Mouse (Mus musculus) embryo, embryonic 10 days (tissue): ENCODE results near the gene Enthd1.

Source experiments
- DNase-seq: peaks from one replicate; pipeline ENCODE4 v3.0.0-alpha.2; 2015; ENCODE audit warnings: low spot score

Enthd1 gene

DNA sequence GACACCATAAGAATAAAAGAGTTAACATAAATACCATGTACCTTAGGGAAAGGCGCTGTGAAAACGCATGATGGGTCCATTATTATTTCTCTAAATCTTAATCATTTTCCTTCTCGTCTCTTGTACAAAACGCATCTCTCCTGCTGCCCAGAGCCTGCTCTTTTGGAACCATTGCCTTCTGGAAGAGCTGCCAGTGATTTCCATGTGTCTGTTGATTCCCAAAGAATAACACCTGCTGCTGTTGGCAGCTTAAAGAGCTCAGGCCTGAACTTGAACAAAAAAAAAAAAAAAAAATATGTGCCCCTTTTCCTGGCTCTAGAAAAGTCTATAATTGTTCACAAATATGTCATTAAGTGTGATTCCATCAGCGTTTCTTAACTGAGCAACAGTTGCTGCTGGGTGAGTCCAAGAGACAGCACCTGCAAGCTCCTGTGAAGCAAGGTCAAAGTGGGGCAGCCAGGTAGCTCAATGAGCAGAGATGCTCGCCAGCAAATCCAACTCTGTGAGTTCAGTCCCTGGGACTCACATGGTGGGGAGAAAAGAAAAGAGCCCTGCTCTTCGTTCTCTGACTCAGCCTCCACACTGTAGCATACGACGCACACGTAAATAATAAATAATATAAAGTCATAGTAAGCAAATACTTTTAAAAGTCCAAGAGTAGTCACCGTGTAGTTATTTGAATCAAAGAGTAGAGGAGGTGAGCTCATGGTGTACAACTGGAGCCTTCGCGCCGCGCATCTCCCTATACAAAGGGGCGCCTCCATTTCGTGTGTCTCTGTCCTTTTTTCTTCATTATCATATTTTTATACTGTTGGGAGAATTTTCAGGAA is 9.5 kb upstream of the Enthd1 start:
- no peak for DNase-seq

- no peak for DNase-seq
Observed at GRCm38 (mm10) chr15:80572811-80573520, 8.0 kb upstream of the Enthd1 start.

DNA sequence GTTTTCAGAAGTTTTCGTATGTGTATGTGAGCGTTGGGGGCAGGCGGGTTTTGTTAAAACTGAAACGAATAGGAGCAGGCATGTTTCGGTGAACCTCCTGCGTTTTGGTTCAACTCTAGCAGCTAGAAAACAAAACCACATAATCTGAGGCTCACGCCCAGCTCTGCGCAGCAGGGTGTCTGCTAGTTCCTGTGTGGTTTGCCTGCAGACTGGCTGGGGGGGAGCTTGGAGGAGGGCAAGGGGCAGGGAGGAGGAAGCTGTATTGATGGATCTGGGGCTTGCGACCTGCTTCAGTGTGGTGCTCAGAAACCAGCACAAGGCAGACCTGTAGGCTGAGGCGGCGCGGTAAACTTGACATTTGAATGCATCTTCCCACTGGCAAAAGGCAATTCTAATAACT is 7.3 kb upstream of the Enthd1 start, which contains the start of gene Grap2:
Gene Grap2, plus strand, starts transcription at position 304 of the 400 bp plus-strand sequence.
- DNase-seq = no peak

GRCm38 (mm10) chr15:80571611-80572010 is 6.7 kb upstream of the Enthd1 start:
- DNase-seq = no peak

- no peak for DNase-seq
Observed at GRCm38 (mm10) chr15:80570226-80570625, 5.3 kb upstream of the Enthd1 start.

DNA sequence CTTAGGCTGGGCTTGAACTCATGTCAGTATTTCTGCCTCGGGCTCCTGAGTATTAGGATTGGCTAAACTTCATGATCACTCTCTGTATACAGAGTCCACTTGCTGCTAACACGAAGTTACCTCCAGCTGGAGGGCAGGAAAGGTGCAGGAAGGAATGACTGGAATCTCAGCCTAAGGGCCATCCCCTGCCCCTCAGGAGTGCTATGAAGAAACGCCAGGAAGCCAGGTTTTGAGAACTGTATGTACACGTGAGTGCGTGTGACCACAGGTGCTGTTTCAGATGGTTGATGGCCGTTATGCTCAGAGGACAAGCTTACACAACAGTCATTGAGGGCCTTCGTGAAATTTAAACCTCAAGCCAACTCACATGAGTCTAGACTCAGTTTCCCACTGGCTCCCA is 4.2 kb upstream of the Enthd1 start:
- no peak for DNase-seq

DNA sequence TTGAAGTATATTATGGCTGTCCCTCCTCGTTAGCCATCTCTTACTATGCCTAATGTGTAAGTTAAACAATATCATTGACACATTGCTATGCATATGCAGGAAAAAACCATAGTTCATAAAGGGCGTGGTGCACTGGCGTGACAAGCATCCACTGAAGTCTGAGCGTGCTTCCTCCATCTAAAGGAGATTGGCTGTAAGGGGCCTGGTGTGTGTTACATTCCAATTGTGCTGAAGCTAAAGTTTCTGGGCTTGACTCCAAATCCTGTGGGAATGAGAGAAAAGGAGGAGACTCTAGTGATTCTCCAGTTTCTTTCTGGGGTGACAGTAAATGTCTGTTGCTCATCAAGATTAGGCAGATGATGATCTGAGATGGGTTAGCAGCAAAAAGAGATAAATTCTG is 2.8 kb upstream of the Enthd1 start:
- no peak for DNase-seq

DNA sequence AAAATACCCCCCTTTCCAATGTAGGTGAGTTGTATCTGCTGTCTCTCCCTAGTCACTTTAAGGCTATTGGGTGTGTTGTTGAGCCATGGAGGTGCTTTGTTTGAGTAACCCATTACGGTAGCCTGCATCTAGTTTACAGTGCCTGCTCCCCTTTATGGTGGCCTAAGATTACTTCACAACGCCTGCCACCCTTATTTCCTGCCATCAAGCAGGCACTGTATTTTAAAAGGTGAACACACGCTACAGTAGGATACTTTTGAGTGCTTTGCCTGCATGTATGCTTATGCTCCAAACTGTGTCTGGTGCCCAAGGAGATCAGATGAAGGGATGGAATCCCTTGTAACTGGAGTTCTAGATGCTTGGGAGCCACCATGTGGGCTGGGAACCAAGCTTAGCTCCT is 2.2 kb upstream of the Enthd1 start:
- DNase-seq = no peak

- DNase-seq = no peak
Observed at GRCm38 (mm10) chr15:80566696-80567095, 1.7 kb upstream of the Enthd1 start.

GRCm38 (mm10) chr15:80563634-80564208 is 1.2 kb downstream of the Enthd1 start:
- no peak for DNase-seq

DNA sequence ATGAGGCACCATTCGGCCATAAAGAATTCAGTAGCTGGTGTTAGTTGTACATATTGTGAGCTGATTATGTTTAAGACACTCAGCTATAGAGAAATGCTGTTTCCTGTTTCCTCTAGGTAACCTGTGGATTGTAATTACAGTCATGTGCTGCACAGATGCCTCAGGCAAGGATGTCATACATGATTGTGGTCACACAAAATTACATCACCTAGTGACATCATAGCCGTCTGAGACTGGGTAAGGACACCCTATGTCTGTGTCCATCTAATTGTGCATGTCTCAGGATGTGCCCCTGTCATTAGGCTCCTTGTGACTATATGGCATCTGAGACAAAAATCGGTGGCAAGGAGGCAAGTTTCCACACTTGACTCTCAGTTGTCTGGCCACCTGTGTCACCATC is 2.5 kb downstream of the Enthd1 start:
- no peak for DNase-seq

- no peak for DNase-seq
Observed at GRCm38 (mm10) chr15:80560646-80561580, 4.0 kb downstream of the Enthd1 start.

DNA sequence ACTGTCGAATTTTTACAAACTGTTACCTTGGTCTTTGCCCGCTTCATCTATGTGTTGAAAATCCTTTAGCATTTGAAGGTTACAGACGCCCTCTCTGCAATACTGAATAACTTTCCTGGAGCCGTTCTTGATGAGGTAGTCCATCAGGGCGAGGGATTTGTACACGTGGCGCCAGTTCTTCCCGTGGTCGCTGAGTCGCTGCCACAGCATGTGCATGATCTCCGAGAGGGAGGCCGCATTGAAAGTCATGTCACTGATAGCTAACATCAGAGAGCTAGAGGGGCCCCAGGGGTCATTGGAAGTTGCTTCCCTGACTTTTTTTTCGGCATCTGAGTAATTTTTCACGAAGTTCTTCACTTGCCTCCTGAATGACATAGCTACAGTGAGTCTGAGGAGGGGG is 5.0 kb downstream of the Enthd1 start:
- DNase-seq = no peak

GRCm38 (mm10) chr15:80559534-80559933 is 5.4 kb downstream of the Enthd1 start:
- no peak for DNase-seq

GRCm38 (mm10) chr15:80557745-80558144 is 7.2 kb downstream of the Enthd1 start:
- no peak for DNase-seq

DNA sequence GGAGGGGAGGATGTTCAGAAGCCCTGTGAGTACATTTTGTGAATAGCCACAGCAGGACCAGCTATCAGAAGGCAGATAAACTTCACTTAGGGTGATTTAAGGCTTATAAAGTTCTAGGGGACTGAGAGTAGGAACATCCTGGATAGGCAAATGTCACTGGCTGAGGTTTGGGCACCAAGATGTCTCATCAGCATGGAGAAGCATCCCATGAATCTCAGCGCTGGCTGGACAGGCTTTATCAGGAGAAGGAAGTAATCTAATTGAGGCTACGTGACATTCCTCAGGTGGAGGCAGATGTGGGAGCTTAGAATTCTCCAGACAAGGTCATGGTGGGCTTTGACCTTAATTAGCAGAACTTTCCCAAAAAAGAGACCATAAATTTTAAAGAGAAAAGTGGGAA is 8.9 kb downstream of the Enthd1 start:
- DNase-seq = no peak

- DNase-seq = no peak
Observed at GRCm38 (mm10) chr15:80554860-80555822, 9.8 kb downstream of the Enthd1 start.

- no peak for DNase-seq
Observed at GRCm38 (mm10) chr15:80545430-80545829, 19.5 kb downstream of the Enthd1 start.

- DNase-seq = no peak
Observed at GRCm38 (mm10) chr15:80544115-80544514, 20.8 kb downstream of the Enthd1 start.

- no peak for DNase-seq
Observed at GRCm38 (mm10) chr15:80538671-80539340, 26.1 kb downstream of the Enthd1 start.
